Mouse (Mus musculus): ENCODE measurements around the gene Ano8.
"Not testable (repeated sequence)": the region's sequence is repeated elsewhere in the genome, so short reads cannot be mapped to it uniquely, and the experiment has no call there.

Gene Ano8

GRCm38 (mm10) chr8:71437041-71437440 lies 48.7 kb downstream of the Ano8 start:
- no peak for DNase-seq

- DNase-seq, result not testable (repeated sequence)
Measured at GRCm38 (mm10) chr8:71432935-71433334, 52.8 kb downstream of the Ano8 start.

Measured in cerebellum, adult 11-12 months (tissue).